Mouse (Mus musculus): ENCODE measurements around the gene Proser1. TPM values are rescaled to one million over a fixed set of nuclear protein-coding genes. Genes with fewer than 3 reads are reported as not detected.

Proser1 gene
- total RNA-seq (2021) = 10 to 100 TPM; 22.1 to 24.6 TPM

DNA sequence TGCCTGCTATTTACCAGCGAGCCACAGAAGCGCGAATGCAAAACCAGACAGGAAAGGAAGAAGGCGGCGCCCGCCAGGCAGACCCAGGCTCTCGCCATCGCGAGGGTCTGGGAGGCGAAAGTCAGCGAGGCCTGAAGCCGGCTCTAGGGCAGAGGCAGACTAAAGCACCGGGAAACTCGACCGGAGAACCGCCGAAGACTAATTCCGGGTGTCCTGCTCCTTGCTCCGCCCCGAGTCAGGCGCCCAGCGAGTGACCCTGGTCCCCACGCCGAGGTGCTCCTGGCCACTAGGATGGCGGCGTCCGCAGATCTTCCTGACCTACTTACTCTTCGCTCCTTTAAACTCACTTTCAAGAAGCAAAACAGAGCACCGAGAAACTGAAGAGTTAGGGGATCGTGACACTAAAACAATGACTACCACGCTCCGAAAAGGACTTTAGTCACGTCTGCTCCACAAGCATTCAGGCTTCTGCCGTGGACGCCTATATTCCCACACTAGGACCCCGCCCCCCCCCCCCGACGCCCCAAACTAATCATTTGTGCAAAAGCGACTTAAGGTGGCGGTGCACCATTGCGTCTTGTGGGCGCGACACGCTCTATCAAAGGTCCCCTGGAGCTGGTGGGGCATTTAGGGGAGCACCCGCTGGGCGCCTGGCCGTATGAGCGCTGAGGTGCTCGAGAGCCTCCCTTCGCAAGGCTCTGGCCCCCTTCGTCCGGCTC lies at the start of gene Proser1, which contains the start of gene Nhlrc3:
Gene Proser1, plus strand, starts transcription at position 621 of the 719 bp plus-strand sequence.
Gene Nhlrc3, minus strand, starts transcription at position 287 of the 719 bp plus-strand sequence.
- DNase-seq (ENCODE audit: extremely low spot score in 1 of 2, low spot score in 2 of 2) = peak; percentile 93 to 97

GRCm38 (mm10) chr3:53413959-53414358 lies 49.5 kb upstream of the Proser1 start:
- intact Hi-C loops (cut with DNase I) = no loop called here
- DNase-seq (ENCODE audit: extremely low spot score in 1 of 2, low spot score in 2 of 2) = no peak

More for the DNA sequence above, at the start of gene Proser1, which contains the start of gene Nhlrc3:
- intact Hi-C loops (cut with DNase I) = no loop called here

DNA sequence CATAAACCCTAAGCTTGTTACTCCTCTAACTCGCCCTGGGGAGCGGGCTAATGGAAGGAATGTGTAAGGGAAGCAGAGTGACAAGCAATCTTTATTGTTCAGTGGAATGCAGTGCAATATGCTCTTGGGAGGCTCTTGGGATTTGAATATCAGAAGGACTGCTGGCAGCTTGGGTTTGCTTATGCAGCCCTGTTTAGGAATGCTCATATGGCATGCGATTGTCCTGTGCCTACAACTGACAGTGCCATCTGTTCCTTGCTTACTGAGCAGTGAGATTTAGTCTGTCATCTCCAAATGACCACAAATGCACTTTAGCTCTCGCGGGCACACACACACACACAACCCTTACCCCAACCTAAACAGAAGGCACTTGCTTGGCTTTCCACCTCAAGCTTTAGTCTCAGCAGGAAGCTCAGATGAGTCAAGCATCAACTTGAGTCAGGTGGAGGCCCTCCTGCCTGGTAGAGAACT lies 47.4 kb upstream of the Proser1 start:
- intact Hi-C loops (cut with DNase I) = no loop called here
- peak in 1 of 2 experiments; percentile 45 for DNase-seq (ENCODE audit: extremely low spot score in 1 of 2, low spot score in 2 of 2)

DNA sequence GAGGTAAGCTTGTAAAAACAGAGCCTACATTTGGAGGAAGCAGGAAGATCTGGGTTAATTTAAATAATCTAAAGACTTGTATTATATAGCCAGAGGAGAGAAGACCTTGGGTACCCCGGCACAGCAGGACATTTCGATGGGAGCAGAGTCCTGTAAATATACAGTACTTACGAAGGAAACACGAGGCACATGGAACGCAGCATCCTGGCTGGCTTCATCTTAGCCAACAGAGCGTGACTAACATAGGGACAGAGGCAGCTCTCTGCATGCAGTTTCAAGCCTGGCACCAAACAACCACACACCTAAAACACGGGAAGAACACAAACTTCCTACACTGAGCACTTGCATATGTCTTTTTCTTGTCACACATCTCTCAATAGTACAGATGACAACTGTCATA lies 45.8 kb upstream of the Proser1 start:
- intact Hi-C loops (cut with DNase I) = no loop called here
- no peak for DNase-seq (ENCODE audit: extremely low spot score in 1 of 2, low spot score in 2 of 2)

- no peak for DNase-seq (ENCODE audit: extremely low spot score in 1 of 2, low spot score in 2 of 2)
- intact Hi-C loops (cut with DNase I) = no loop called here
Observed at GRCm38 (mm10) chr3:53421656-53422055, 41.8 kb upstream of the Proser1 start.

GRCm38 (mm10) chr3:53422691-53423090 lies 40.8 kb upstream of the Proser1 start:
- no peak for DNase-seq (ENCODE audit: extremely low spot score in 1 of 2, low spot score in 2 of 2)
- intact Hi-C loops (cut with DNase I) = no loop called here

GRCm38 (mm10) chr3:53423576-53423975 lies 39.9 kb upstream of the Proser1 start:
- DNase-seq (ENCODE audit: extremely low spot score in 1 of 2, low spot score in 2 of 2) = no peak
- intact Hi-C loops (cut with DNase I) = no loop called here

- intact Hi-C loops (cut with DNase I) = no loop called here
- DNase-seq (ENCODE audit: extremely low spot score in 1 of 2, low spot score in 2 of 2) = no peak
Observed at GRCm38 (mm10) chr3:53434610-53435009, 28.9 kb upstream of the Proser1 start.

DNA sequence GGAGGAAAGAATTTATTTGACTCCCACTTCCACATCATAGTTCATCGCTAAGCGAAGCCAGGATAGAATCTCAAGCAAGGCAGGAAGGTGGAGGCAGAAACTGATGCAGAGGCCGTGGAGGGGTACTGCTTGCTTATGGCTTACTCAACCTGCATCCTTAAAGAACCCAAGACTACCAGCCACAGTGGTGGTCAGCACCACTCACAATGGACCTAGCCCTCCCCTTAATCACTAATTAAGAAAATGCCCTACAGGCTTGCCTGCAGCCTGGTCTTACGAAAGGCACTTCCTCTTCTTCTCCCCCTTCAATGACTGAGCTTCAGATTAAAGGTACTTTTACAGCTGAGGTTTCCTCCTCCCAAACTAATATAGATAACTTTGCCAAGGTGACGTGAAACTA lies 26.9 kb upstream of the Proser1 start:
- intact Hi-C loops (cut with DNase I) = no loop called here
- DNase-seq (ENCODE audit: extremely low spot score in 1 of 2, low spot score in 2 of 2) = no peak

DNA sequence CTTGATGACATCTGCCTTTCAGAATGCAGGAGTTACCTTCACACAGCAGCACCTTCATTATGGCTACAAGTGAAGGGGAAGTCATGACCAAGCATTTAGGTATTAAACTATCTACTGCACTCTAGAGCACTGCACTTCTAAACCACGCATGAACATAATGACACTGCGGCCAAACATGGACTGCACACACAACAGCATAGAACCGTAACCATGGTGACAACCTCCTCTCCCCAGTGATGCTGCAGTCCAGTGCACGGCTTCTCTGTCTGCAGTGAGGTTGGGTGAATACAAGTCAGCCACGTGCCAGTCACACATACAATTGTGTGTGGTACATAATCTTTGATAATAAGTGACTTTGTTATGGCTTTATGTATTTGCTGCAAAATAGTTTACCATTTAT lies 17.9 kb upstream of the Proser1 start:
- DNase-seq (ENCODE audit: extremely low spot score in 1 of 2, low spot score in 2 of 2) = no peak
- intact Hi-C loops (cut with DNase I) = no loop called here

- no peak for DNase-seq (ENCODE audit: extremely low spot score in 1 of 2, low spot score in 2 of 2)
- intact Hi-C loops (cut with DNase I) = no loop called here
Observed at GRCm38 (mm10) chr3:53446801-53447200, 16.7 kb upstream of the Proser1 start.

- DNase-seq (ENCODE audit: extremely low spot score in 1 of 2, low spot score in 2 of 2) = peak in 1 of 2 experiments; percentile 84
- intact Hi-C loops (cut with DNase I) = no loop called here
Observed at GRCm38 (mm10) chr3:53448208-53448607, 15.3 kb upstream of the Proser1 start.

- intact Hi-C loops (cut with DNase I) = loop anchor here (5.0 kb wide), 1 partner anchor 1193 kb away; no protein-coding TSS in a partner anchor
- no peak for DNase-seq (ENCODE audit: extremely low spot score in 1 of 2, low spot score in 2 of 2)
Observed at GRCm38 (mm10) chr3:53450666-53451065, 12.8 kb upstream of the Proser1 start.

DNA sequence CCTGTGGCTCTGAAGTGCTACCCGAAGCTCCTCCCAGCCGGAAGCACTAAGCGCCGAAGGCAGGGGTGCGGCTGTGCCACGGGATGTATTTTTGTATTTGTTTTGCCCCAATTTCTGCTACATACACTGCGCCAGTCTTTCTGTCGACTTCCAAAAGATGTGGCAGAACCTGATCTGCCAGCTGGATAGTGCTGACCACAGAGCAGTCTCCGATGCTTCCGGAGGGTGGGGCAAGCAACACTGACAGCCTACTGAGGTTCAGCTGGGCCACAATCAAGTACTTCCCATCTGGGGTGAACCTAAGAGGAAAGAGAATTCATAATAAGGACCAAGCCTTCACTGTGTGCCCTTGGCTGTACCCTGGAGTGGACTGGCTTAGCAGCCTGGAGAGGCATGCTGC lies 11.1 kb upstream of the Proser1 start:
- intact Hi-C loops (cut with DNase I) = loop anchor here (5.0 kb wide), 1 partner anchor 1195 kb away; no protein-coding TSS in a partner anchor
- DNase-seq (ENCODE audit: extremely low spot score in 1 of 2, low spot score in 2 of 2) = no peak

DNA sequence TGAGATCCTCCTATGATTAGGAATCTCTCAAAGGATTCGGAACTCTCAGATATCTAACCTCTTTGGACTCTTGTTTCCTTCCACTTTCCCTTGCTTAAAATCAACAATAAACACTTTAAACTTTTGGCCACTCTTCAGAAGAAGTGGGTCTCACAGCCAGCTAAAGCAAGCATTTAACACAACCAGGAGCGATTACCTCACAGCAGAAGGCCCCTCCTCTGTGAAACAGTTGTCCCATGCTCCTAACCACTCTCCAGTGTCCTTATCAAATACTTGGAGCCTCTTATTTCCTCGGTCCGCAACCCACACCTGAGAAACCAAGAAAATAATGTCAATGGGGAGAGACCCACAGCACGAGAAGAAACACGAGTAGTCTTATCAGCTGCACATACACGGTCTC lies 10.1 kb upstream of the Proser1 start:
- no peak for DNase-seq (ENCODE audit: extremely low spot score in 1 of 2, low spot score in 2 of 2)
- intact Hi-C loops (cut with DNase I) = loop anchor here (5.0 kb wide), 1 partner anchor 1196 kb away; no protein-coding TSS in a partner anchor

DNA sequence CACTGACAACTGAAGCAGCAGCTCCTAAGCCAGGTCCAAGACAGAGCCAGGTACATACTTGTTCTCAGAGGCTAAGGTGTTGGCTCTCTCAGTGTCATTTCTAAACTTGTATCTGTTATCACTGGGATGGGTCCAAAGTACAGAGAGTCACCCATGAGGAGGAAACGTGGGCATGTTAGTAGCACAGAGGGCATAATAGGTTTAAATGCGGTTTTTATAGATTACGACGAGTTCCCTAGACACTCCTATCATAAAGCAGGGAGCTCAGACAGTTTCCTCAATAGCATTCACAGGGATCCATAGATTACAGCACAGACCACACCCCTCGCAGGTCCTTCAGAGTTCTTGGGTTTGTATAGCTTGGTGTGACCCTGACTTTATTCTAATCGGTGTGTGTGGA lies 9.5 kb upstream of the Proser1 start:
- intact Hi-C loops (cut with DNase I) = loop anchor here (5.0 kb wide), 1 partner anchor 1197 kb away; no protein-coding TSS in a partner anchor
- no peak for DNase-seq (ENCODE audit: extremely low spot score in 1 of 2, low spot score in 2 of 2)

DNA sequence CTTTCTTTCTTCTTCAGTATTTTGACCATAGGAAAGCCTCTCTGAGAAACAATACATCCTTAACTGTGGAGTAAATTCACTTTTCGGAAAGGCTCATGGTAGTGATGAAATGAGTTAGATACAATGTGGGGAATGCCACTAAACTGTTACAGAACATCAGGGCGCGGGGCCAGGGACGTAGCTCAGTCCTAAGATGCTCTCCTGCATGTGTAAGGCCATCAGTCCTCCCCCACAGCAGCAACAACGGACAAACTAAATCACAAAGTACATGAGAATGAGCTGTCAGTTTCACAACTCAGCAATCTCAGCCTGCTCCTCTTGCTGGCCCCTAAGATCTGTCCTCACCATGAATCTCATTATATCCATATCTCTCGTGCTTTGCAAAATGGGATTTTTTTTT lies 8.9 kb upstream of the Proser1 start:
- DNase-seq (ENCODE audit: extremely low spot score in 1 of 2, low spot score in 2 of 2) = no peak
- intact Hi-C loops (cut with DNase I) = loop anchor here (5.0 kb wide), 1 partner anchor 1197 kb away; no protein-coding TSS in a partner anchor

GRCm38 (mm10) chr3:53454984-53455383 lies 8.5 kb upstream of the Proser1 start:
- no peak for DNase-seq (ENCODE audit: extremely low spot score in 1 of 2, low spot score in 2 of 2)
- intact Hi-C loops (cut with DNase I) = loop anchor here (5.0 kb wide), 1 partner anchor 1198 kb away; no protein-coding TSS in a partner anchor

GRCm38 (mm10) chr3:53457750-53458149 lies 5.7 kb upstream of the Proser1 start:
- intact Hi-C loops (cut with DNase I) = no loop called here

DNA sequence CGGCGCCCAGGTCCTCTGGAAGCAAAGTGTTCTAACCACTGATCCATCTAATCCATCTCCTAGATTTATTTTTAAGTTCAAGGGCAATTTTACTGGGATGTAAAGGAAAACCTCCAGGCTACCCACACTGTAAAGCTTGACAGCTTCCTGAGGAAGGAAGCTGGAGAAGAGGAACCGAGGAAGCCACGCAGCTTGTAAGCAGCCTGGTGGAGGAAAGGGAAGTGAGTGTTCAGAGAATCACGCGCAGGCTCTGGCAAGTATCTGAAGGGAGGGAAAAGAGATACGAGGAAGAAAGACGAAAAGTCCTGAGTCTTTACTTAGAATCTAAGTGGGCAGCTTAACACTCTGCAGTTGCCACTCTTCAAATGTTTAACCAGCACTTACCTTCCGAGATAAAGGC lies 3.4 kb upstream of the Proser1 start:
- DNase-seq (ENCODE audit: extremely low spot score in 1 of 2, low spot score in 2 of 2) = no peak
- intact Hi-C loops (cut with DNase I) = no loop called here

More at GRCm38 (mm10) chr3:53457750-53458149, 5.7 kb upstream of the Proser1 start:
- DNase-seq (ENCODE audit: extremely low spot score in 1 of 2, low spot score in 2 of 2) = no peak
